Mouse (Mus musculus): Measurements from ENCODE around the gene Gm4881.

DNA sequence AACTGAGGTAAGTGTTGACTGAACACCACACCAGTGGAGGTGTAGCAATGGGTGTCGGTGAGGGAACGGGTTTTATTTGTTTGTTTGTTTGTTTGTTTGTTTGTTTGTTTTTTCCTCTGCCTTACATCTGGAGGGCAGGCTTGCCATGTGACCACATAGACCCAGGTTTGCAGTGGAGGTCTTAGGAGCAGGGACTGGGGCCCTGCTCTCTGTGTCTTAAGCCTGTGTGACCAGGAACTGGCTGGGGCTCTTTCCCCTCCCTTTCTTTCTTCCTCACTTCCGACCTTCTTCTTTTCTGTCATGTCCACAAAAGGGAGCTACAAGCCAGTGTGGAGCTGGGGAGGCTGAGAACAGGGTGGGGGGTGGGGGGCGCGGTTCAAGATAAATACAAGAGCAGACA is 46.3 kb downstream of the Gm4881 start:
- TF ChIP-seq POLR2A (IDR thresholded peaks at IDR 0.05; ENCODE audit: borderline replicate concordance, insufficient read depth, low read length) = no peak
- TF ChIP-seq CTCF (IDR thresholded peaks at IDR 0.05; ENCODE audit: borderline replicate concordance, insufficient read depth, low read depth, low read length) = no peak
